Mouse (Mus musculus) heart, embryonic 13.5 days (tissue): ENCODE data around the gene Zswim9. TPM values are rescaled to one million over a fixed set of nuclear protein-coding genes. Genes with fewer than 3 reads are reported as not detected.
A peak's percentile ranks its signal among the peaks of the same experiment; 100 is the strongest.
"Not testable (repeated sequence)": the region's sequence is repeated elsewhere in the genome, so short reads cannot be mapped to it uniquely, and the experiment has no call there.

Experiments used
- ATAC-seq: fragments of 200-750 bp; cut with Nextera tagmentation; 2 replicates; pipeline ENCODE4 v1.8.0; 2017; ENCODE audit warnings: moderate TSS enrichment; ENCODE audit not compliant: insufficient number of reproducible peaks, low FRiP score, low TSS enrichment; ENCODE audit errors: extremely low read depth
- H3K27ac ChIP-seq: fragments of 300-500 bp; sonication (generic); replicated peaks from 2 replicates; pipeline ENCODE4 v1.5.1; 2015; ENCODE audit warnings: moderate library complexity, mild to moderate bottlenecking, inconsistent platforms
- H3K27me3 ChIP-seq: fragments of 300-500 bp; sonication (generic); replicated peaks from 2 replicates; pipeline ENCODE4 v1.6.1; 2015; ENCODE audit warnings: mild to moderate bottlenecking, inconsistent platforms
- H3K36me3 ChIP-seq: fragments of 300-500 bp; sonication (generic); 2 replicates; pipeline ENCODE4 v1.6.1; 2015; ENCODE audit warnings: mild to moderate bottlenecking, inconsistent platforms
- H3K4me1 ChIP-seq: fragments of 300-500 bp; sonication (generic); 2 replicates; pipeline ENCODE4 v1.6.1; 2015; ENCODE audit warnings: inconsistent platforms
- H3K4me2 ChIP-seq: fragments of 300-500 bp; sonication (generic); 2 replicates; pipeline ENCODE4 v1.6.1; 2015; ENCODE audit warnings: inconsistent platforms, mild to moderate bottlenecking, moderate library complexity
- H3K4me3 ChIP-seq: fragments of 300-500 bp; sonication (generic); 2 replicates; pipeline ENCODE4 v1.5.1; 2015; ENCODE audit warnings: moderate library complexity, mild to moderate bottlenecking, inconsistent platforms
- H3K9ac ChIP-seq: fragments of 300-500 bp; sonication (generic); 2 replicates; pipeline ENCODE4 v1.6.1; 2015; ENCODE audit warnings: inconsistent platforms, mild to moderate bottlenecking, moderate library complexity
- H3K9me3 ChIP-seq: fragments of 300-500 bp; sonication (generic); 2 replicates; pipeline ENCODE4 v1.6.1; 2016; ENCODE audit warnings: inconsistent platforms
- WGBS: fragments of 180-500 bp; shearing (Covaris S2); methylation state at CpG from one replicate; pipeline ENCODE4 v1.1.7; 2015; ENCODE audit warnings: mixed read lengths; 5-methylcytosine and 5-hydroxymethylcytosine counted together
- polyA plus RNA-seq: library from polyadenylated mRNA; unstranded; fragments of >200 nt; fragmentation: Nextera tagmentation; extraction: Ambion mirVana; gene quantifications from 2 replicates; pipeline ENCODE4 v1.2.1, GENCODE M21; 2015

Zswim9 gene
- polyA plus RNA-seq, 1 experiment from 2014 or later = 5.9 TPM

- no peaks in the 10 kb centered on the region for H3K4me1 ChIP-seq
- no peak for ATAC-seq
- no peaks in the 10 kb centered on the region for H3K27me3 ChIP-seq
These were observed 19.1 kb upstream of the Zswim9 start for GRCm38 (mm10) chr7:13297636-13298035.

GRCm38 (mm10) chr7:13295256-13295655 lies 16.7 kb upstream of the Zswim9 start:
- no peak overlapping the region for H3K4me2 ChIP-seq
- no peak overlapping the region for H3K27ac ChIP-seq
- no peak overlapping the region for H3K9ac ChIP-seq
- no peaks in the 10 kb centered on the region for H3K4me1 ChIP-seq
- H3K4me3 ChIP-seq = no peak overlapping the region
- H3K9me3 ChIP-seq = no peaks in the 10 kb centered on the region
- H3K36me3 ChIP-seq = peaks cover 100% of the 10 kb centered on the region
- no peaks in the 10 kb centered on the region for H3K27me3 ChIP-seq
- WGBS = 93% methylated on average over 7 of the region's 7 CpGs
- no peak for ATAC-seq

More at GRCm38 (mm10) chr7:13297636-13298035, 19.1 kb upstream of the Zswim9 start:
- Histone ChIP-seq H3K4me3 (no peak overlapping the region), H3K9me3 (no peaks in the 10 kb centered on the region), H3K27ac (no peak overlapping the region), H3K36me3 (peaks cover 100% of the 10 kb centered on the region), H3K4me2 (no peak overlapping the region), H3K9ac (no peak overlapping the region)
- WGBS = 91% methylated on average over 1 of the region's 1 CpGs

- Histone ChIP-seq H3K27me3 (no peaks in the 10 kb centered on the region), H3K27ac (no peak overlapping the region), H3K36me3 (peaks cover 100% of the 10 kb centered on the region), H3K9me3 (no peaks in the 10 kb centered on the region), H3K4me3 (no peak overlapping the region), H3K4me1 (no peaks in the 10 kb centered on the region), H3K4me2 (no peak overlapping the region), H3K9ac (no peak overlapping the region)
- no peak for ATAC-seq
- 81% methylated on average over 11 of the region's 11 CpGs for WGBS
These were observed 15.6 kb upstream of the Zswim9 start for GRCm38 (mm10) chr7:13293878-13294855.

DNA sequence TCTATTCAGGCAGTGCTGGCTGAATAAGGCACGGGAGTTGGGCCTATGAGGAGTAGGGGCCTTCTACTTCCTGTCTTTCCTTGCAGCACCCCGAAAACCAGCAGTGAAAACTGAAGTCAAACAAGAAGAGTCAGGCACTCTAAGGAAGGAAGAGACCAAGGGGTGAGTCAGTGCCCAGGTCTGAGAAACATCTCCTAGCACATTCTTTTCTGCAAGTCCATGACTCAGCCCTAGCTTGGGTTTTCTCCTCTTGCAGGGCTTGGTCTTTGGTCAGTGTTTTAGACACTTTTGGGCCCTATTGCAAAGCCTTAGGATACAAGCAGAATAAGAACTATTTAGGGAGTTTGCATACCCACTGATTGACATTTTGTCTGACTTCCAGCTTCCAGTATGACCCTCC lies 12.8 kb upstream of the Zswim9 start:
- Histone ChIP-seq H3K4me1 (no peaks in the 10 kb centered on the region), H3K4me3 (no peak overlapping the region), H3K9me3 (no peaks in the 10 kb centered on the region), H3K27ac (no peak overlapping the region), H3K9ac (no peak overlapping the region), H3K4me2 (no peak overlapping the region), H3K27me3 (no peaks in the 10 kb centered on the region), H3K36me3 (peaks cover 99% of the 10 kb centered on the region)
- WGBS = 78% methylated on average over 2 of the region's 2 CpGs
- no peak for ATAC-seq

DNA sequence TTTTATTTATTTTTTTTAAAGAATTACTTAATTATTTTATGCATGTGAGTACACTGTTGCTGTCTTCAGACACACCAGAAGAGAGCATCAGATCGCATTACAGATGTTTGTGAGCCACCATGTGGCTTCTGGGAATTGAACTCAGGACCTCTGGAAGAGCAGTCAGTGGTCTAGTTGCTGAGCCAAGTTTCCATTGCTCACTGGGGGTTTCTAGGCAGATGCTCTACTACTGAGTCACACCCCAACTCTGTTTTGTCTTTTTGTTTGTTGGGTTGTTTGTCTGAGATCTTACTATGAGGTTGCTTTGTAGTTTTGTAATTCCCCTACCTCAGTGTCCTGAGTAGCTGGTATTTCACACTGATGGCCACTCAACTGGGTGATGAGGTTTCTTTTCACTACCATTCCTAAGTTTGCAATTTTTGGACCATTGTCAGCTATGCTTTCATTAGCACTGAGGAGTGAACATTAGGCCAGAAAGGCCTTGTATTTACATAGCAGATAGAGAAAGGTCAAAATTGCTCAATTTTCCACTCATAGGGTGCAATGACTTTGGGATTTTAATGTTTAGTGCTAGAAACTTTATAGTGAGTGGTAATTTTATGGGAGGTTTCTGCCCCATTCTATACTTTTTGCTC lies 11.6 kb upstream of the Zswim9 start:
- Histone ChIP-seq H3K27me3 (no peaks in the 10 kb centered on the region), H3K9me3 (no peaks in the 10 kb centered on the region), H3K9ac (no peak overlapping the region), H3K36me3 (peaks cover 99% of the 10 kb centered on the region), H3K27ac (no peak overlapping the region), H3K4me2 (no peak overlapping the region), H3K4me3 (no peak overlapping the region), H3K4me1 (no peaks in the 10 kb centered on the region)
- 86% methylated on average over 1 of the region's 1 CpGs for WGBS
- ATAC-seq = no peak

DNA sequence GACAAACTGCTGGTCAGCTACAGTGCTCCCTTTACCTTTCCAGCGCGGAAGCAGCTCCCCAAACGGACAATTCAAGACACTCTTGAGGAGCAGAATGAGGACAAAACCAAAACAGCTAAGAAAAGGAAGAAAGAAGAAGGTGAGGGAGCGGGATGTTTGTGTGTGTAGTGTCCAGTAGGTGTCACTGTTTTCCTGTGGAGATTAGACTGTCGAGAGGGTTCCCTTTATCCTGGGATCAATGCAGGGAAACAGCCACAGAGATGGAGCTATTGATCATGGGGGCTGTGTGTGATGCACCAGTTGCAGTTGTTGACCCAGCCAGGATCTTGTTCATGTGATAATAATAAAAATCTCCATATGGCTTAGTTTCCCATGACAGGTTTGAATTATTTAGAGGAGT lies 10.1 kb upstream of the Zswim9 start:
- no peak for ATAC-seq
- Histone ChIP-seq H3K36me3 (peaks cover 99% of the 10 kb centered on the region), H3K27me3 (no peaks in the 10 kb centered on the region), H3K27ac (no peak overlapping the region), H3K4me1 (no peaks in the 10 kb centered on the region), H3K9me3 (no peaks in the 10 kb centered on the region), H3K4me3 (no peak overlapping the region), H3K9ac (no peak overlapping the region), H3K4me2 (no peak overlapping the region)
- 63% methylated on average over 5 of the region's 5 CpGs for WGBS

DNA sequence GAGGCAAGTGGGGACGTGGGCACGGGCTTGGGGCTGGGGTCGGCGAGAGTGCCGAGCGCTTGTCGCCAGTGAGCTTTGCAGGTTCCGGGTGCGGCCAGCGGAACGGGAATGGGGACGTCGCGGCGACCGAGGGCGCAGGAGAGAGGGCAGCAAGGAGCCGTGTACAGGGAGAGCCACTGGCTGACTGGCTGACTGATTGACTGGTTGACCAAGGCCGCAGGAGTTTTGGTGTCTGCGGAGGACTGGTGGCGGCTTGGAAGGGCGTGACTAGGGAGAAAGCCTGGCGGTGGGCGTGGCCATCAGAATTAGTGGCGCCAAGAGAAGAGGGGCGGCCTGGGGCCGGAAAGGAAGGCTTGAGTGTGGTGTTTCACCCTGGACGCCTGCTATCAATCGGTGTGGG lies 436 bp upstream of the Zswim9 start:
- Histone ChIP-seq H3K9ac (peak overlapping the region; percentile 91), H3K27ac (peak overlapping the region; percentile 93), H3K36me3 (peaks cover 67% of the 10 kb centered on the region), H3K4me2 (peak overlapping the region; percentile 84), H3K4me3 (peak overlapping the region; percentile 79)
- ATAC-seq = peak; percentile 61; the same call in 1 of the 2 replicates
- H3K27me3 ChIP-seq, H3K9me3 ChIP-seq, H3K4me1 ChIP-seq: not testable (repeated sequence)
- WGBS = 0% methylated on average over 13 of the region's 29 CpGs

GRCm38 (mm10) chr7:13277833-13278232 lies 688 bp downstream of the Zswim9 start:
- H3K27me3 ChIP-seq = no peaks in the 10 kb centered on the region
- H3K9ac ChIP-seq = peak overlapping the region; percentile 91
- H3K4me2 ChIP-seq = peak overlapping the region; percentile 84
- ATAC-seq = no peak
- H3K4me3 ChIP-seq = peak overlapping the region; percentile 79
- peaks cover 9% of the 10 kb centered on the region for H3K4me1 ChIP-seq
- WGBS = 23% methylated on average over 2 of the region's 2 CpGs
- H3K36me3 ChIP-seq = peaks cover 68% of the 10 kb centered on the region
- no peaks in the 10 kb centered on the region for H3K9me3 ChIP-seq
- H3K27ac ChIP-seq = peak overlapping the region; percentile 93

GRCm38 (mm10) chr7:13277081-13277480 lies 1.4 kb downstream of the Zswim9 start, which contains the start of gene Lig1:
TSS of gene Lig1 (plus strand) at chr7:13277283.
- H3K4me3 ChIP-seq = peak within 1 kb of the TSS; percentile 79
- H3K4me2 ChIP-seq = peak within 1 kb of the TSS; percentile 84
- peaks cover 11% of the 10 kb centered on the region for H3K4me1 ChIP-seq
- H3K9ac ChIP-seq = peak within 1 kb of the TSS; percentile 91
- WGBS = 94% methylated on average over 16 of the region's 16 CpGs
- ATAC-seq = no peak
- H3K36me3 ChIP-seq = peaks cover 63% of the 10 kb centered on the region
- no peaks in the 10 kb centered on the region for H3K27me3 ChIP-seq
- H3K9me3 ChIP-seq = no peaks in the 10 kb centered on the region
- H3K27ac ChIP-seq = peak within 1 kb of the TSS; percentile 93

DNA sequence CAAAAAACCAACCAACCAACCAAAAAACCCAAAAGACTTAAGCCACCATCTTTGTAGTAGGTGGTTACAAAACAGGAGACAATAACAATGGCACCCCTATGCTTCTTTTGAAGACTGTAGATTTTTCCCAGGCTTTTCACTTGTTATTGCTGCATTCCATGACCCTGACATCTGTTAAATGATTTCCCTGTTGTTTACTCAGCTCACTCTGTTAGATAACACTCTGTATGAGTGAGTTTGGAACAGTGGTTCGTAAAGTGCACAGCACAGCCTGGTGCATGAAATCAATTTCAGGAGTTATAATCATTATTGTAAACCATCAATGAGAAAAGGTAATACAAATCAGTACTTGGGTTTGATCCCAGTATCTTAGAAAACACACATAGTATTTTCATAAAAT lies 6.8 kb downstream of the Zswim9 start:
- ATAC-seq = no peak
- no peak overlapping the region for H3K4me3 ChIP-seq
- peaks cover 45% of the 10 kb centered on the region for H3K36me3 ChIP-seq
- no peaks in the 10 kb centered on the region for H3K27me3 ChIP-seq
- no peak overlapping the region for H3K9ac ChIP-seq
- WGBS = 77% methylated on average over 1 of the region's 1 CpGs
- no peak overlapping the region for H3K4me2 ChIP-seq
- no peak overlapping the region for H3K27ac ChIP-seq
- H3K9me3 ChIP-seq = no peaks in the 10 kb centered on the region
- H3K4me1 ChIP-seq = peaks cover 2% of the 10 kb centered on the region; the same call in 1 of the 2 replicates

DNA sequence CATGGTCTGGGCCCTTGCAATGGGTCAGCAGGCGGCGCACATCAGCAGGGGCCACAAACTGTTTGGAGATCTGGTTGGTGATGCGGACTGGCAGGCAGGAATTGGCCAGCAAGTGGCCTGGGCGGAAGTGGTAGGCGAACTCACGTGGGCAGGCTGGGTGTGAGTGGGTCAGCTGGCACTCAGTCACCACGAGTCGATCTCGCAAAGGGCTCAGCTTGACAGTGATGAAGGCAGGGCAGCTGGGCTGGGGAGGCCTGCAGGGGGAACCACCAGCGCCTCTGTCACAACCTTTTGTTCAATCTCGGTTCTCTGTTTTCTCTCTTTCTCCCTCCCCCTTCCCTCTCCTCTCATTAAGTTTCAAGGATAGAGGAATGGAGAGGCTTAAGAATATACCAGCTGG lies 9.1 kb downstream of the Zswim9 start:
- Histone ChIP-seq H3K4me1 (peaks cover 2% of the 10 kb centered on the region; the same call in 1 of the 2 replicates), H3K4me3 (no peak overlapping the region), H3K9ac (no peak overlapping the region), H3K27ac (no peak overlapping the region), H3K4me2 (no peak overlapping the region), H3K36me3 (peaks cover 22% of the 10 kb centered on the region), H3K9me3 (no peaks in the 10 kb centered on the region), H3K27me3 (no peaks in the 10 kb centered on the region)
- no peak for ATAC-seq
- WGBS = 79% methylated on average over 11 of the region's 11 CpGs
